Mouse (Mus musculus) liver, embryonic 14.5 days (tissue): ENCODE measurements around the gene Hpca. TPM values are rescaled to one million over a fixed set of nuclear protein-coding genes. Genes with fewer than 3 reads are reported as not detected.

Source experiments
- ATAC-seq: fragments of 200-750 bp; cut with Nextera tagmentation; 2 replicates; pipeline ENCODE4 v1.8.0; 2017; ENCODE audit warnings: moderate number of reproducible peaks, mild to moderate bottlenecking, moderate library complexity; ENCODE audit not compliant: insufficient read depth
- DNase-seq, 3 experiments: peaks; one replicate each; pipeline ENCODE4 v3.0.0-alpha.2; 2012 to 2013; ENCODE audit warnings: low read depth in 3 of 3, low spot score in 3 of 3
- H3K27ac ChIP-seq: fragments of 300-500 bp; sonication (generic); 2 replicates; pipeline ENCODE4 v1.5.1; 2014; ENCODE audit warnings: moderate library complexity, mild to moderate bottlenecking, control low read depth, inconsistent platforms
- H3K27me3 ChIP-seq: fragments of 300-500 bp; sonication (generic); 2 replicates; pipeline ENCODE4 v1.6.1; 2014; ENCODE audit warnings: mild to moderate bottlenecking, low read length, moderate library complexity; ENCODE audit not compliant: control insufficient read depth, insufficient read depth
- H3K36me3 ChIP-seq: fragments of 300-500 bp; sonication (generic); replicated peaks from 2 replicates; pipeline ENCODE4 v1.6.1; 2014; ENCODE audit warnings: low read depth; ENCODE audit not compliant: control insufficient read depth, insufficient read depth
- H3K4me1 ChIP-seq, 2 experiments: fragments of 200-500 bp in 1 of 2; fragments of 300-500 bp in 1 of 2; sonication (generic) in 1 of 2; replicated peaks; 2 replicates each; pipeline ENCODE4 v1.6.1; 2012 to 2014; ENCODE audit warnings: antibody characterized with exemption in 1 of 2, inconsistent platforms in 1 of 2, low read length in 1 of 2; ENCODE audit not compliant: control insufficient read depth in 2 of 2, insufficient read depth in 2 of 2
- H3K4me2 ChIP-seq: fragments of 300-500 bp; sonication (generic); 2 replicates; pipeline ENCODE4 v1.6.1; 2014; ENCODE audit warnings: low read depth, mild to moderate bottlenecking, control low read depth, moderate library complexity
- H3K4me3 ChIP-seq, 2 experiments: fragments of 200-500 bp in 1 of 2; fragments of 300-500 bp in 1 of 2; sonication (generic) in 1 of 2; 2 replicates each; pipeline ENCODE4 v1.5.1; 2012 to 2014; ENCODE audit warnings: low read depth in 2 of 2, low read length in 2 of 2, mild to moderate bottlenecking in 2 of 2, control low read depth in 1 of 2, inconsistent platforms in 1 of 2, moderate library complexity in 1 of 2; ENCODE audit not compliant: insufficient read depth in 1 of 2
- H3K9ac ChIP-seq: fragments of 300-500 bp; sonication (generic); replicated peaks from 2 replicates; pipeline ENCODE4 v1.6.1; 2014; ENCODE audit warnings: mild to moderate bottlenecking, control low read depth, moderate library complexity
- H3K9me3 ChIP-seq: fragments of 300-500 bp; sonication (generic); 2 replicates; pipeline ENCODE4 v1.6.1; 2016; ENCODE audit warnings: low read length, mixed read lengths; ENCODE audit not compliant: control insufficient read depth
- CTCF ChIP-seq: IDR thresholded peaks from 2 replicates; pipeline ENCODE4 v1.5.1; 2016; ENCODE audit warnings: antibody characterized with exemption, low read depth, control low read depth
- EP300 ChIP-seq: IDR thresholded peaks from 2 replicates; pipeline ENCODE4 v1.6.1; 2016; ENCODE audit warnings: antibody characterized with exemption, low read depth
- WGBS: fragments of 180-500 bp; shearing (Covaris S2); extraction: QIAGEN DNeasy Blood & Tissue Kit; methylation state at CpG from one replicate; pipeline ENCODE4 v1.1.7; 2014; ENCODE audit not compliant: insufficient replicate concordance; 5-methylcytosine and 5-hydroxymethylcytosine counted together
- polyA plus RNA-seq, 2 experiments: library from polyadenylated mRNA; depleted of rRNA in 1 of 2; stranded (reverse) in 1 of 2; unstranded in 1 of 2; fragments of >200 nt; fragmentation: Nextera tagmentation in 1 of 2; extraction: Ambion mirVana in 1 of 2; gene quantifications; 2 replicates each; pipeline versions ENCODE4 v1.2.1 to v1.2.3; 2012 to 2014

Hpca gene
- polyA plus RNA-seq, 2 experiments: 0.23 to 2.0 TPM

DNA sequence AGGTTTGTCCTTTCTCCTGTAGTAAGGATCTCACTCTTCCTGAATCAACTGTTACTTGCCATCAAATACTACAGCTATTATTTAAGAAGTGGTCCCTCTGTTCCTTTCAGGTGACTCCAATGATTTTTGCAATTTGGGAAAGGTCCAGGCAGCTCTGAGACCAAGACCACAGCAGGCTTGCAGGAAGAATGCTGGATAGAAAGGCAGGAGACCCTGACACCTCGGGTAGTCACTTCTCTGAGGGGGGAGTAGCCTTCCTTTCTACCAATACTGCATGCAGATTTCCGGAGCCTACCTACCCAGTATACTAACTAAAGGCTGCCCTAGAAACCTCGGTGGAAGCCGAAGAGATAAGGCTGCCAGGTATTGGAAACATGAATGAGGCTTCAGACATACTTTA, 23.6 kb upstream of the Hpca start:
- Histone ChIP-seq H3K4me3 (no peak overlapping the region), H3K9ac (no peak overlapping the region), H3K9me3 (no peaks in the 10 kb centered on the region), H3K27me3 (no peaks in the 10 kb centered on the region), H3K4me1 (peaks cover 17 to 20% of the 10 kb centered on the region in 2 experiments), H3K4me2 (no peak overlapping the region), H3K27ac (no peak overlapping the region), H3K36me3 (peaks cover 6% of the 10 kb centered on the region; the same call in 1 of the 2 replicates)
- 47% methylated on average over 4 of the region's 4 CpGs for WGBS
- DNase-seq (no peak), ATAC-seq (no peak)
- TF ChIP-seq EP300 (no peak), CTCF (no peak)

DNA sequence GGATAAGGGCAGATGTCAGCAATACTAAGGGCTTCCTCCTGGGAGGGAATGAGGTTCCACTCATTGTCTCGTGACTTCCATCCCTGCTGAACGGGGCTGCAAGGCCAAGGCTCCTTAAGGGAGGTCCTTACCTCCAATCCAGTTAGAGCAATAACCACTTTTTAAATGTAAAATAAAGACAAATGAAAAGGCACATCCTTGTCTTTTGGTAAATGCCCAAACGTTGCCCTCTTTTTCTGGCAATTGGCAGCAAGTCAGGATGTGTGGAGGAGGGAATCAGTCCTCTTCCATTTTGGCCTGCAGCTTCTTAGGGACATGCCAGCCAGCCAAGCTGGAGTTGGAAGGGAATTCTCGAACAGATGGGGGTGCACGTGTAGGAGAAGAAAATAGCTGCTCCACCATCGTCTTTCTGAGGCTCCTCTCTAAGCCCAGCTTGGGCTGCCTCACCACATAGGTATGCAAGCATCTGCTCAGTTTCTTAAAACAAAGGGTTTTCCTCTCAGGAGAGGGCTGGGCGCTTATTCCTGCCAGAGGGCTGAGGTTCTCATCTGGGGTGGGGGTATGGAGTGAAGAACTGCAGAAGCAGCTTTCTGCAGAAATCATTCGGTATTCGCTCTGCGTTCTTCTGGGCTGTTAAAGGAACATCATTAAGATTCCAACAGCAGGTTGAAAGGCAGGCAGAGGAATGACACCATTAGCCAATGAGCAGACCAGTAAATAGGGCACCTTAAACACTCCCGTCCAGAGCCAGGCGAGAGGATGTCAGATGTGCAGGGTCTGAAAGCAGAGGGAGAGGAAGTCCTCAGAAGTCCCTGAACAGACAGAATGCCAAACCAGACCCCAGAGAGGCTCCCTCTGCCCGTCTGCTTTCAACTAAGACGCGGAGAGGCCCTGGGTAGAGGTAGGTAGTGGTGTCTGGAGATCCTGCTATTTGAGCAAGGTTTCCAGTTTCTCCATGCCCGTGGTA, 22.8 kb upstream of the Hpca start:
- Histone ChIP-seq H3K4me3 (no peak overlapping the region), H3K27me3 (no peaks in the 10 kb centered on the region), H3K4me1 (peaks cover 24 to 27% of the 10 kb centered on the region in 2 experiments), H3K36me3 (peaks cover 2% of the 10 kb centered on the region; the same call in 1 of the 2 replicates), H3K9me3 (no peaks in the 10 kb centered on the region), H3K9ac (no peak overlapping the region), H3K4me2 (no peak overlapping the region), H3K27ac (no peak overlapping the region)
- ATAC-seq (no peak), DNase-seq (no peak)
- 62% methylated on average over 16 of the region's 16 CpGs for WGBS
- no peak for TF ChIP-seq CTCF
- TF ChIP-seq EP300: no peak

DNA sequence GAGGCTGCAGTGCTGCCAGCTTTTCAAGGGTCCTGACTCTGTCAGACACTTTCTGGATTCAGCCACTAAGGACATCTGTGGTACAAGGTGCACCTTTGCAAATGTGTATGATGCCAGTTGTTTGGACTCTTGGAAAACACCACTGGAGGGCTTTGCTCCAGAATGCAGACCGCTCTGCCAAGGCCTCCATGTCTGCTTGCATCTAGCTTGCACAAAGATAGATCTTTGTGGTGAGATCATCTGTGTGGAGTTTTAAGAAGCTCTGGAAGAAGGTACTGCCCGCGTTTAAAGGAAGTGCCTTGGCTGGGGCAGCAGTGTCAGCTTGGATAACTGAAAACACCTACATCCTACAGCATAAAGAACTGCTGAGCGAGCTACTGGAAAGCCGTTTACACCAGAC, 21.7 kb upstream of the Hpca start:
- H3K27ac ChIP-seq: no peak overlapping the region
- H3K4me1 ChIP-seq: peaks cover 33 to 39% of the 10 kb centered on the region in 2 experiments
- H3K9ac ChIP-seq: no peak overlapping the region
- DNase-seq (no peak), ATAC-seq (no peak)
- no peaks in the 10 kb centered on the region for H3K36me3 ChIP-seq
- no peak overlapping the region for H3K4me3 ChIP-seq
- H3K9me3 ChIP-seq: no peaks in the 10 kb centered on the region
- no peak for TF ChIP-seq CTCF
- TF ChIP-seq EP300: no peak
- no peaks in the 10 kb centered on the region for H3K27me3 ChIP-seq
- 53% methylated on average over 5 of the region's 5 CpGs for WGBS
- H3K4me2 ChIP-seq: no peak overlapping the region

DNA sequence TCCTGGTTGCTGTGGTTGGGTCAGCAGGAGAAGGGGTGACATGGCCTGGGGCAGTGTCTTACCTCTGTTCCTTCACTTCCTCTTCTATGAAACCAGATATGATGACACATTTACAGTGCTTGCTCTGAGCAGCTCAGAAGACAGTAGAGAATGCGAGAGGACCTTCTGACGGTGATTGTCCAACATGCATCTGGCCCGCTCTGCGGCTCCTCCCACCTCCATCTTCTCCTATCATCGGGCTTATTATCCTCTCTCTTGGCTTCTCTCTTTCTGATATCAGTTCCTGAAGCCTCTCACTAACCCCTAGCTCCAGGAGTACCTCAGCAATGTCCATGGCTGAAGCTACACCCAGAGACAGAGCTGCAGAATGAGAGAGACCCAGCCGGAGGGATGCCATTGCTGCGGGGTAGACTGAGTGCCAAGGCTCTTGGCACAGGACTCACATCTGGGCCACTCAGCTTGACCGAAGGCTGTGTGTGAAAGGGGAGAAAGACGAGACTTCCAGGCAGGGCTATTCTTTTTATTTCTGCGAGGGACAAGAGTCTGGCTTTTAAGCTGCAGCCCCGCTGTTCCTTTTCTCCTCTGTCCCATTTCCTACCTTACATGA, 20.7 kb upstream of the Hpca start:
- Histone ChIP-seq H3K4me2 (no peak overlapping the region), H3K4me3 (no peak overlapping the region), H3K4me1 (peaks cover 33 to 42% of the 10 kb centered on the region in 2 experiments), H3K9me3 (no peaks in the 10 kb centered on the region), H3K27me3 (peaks cover 8% of the 10 kb centered on the region), H3K9ac (no peak overlapping the region), H3K27ac (no peak overlapping the region), H3K36me3 (no peaks in the 10 kb centered on the region)
- TF ChIP-seq CTCF: no peak
- TF ChIP-seq EP300: no peak
- 70% methylated on average over 11 of the region's 11 CpGs for WGBS
- DNase-seq (no peak), ATAC-seq (no peak)
